Mouse (Mus musculus) kidney, embryonic 14.5 days (tissue): ENCODE results near the gene Mettl8. TPM values are rescaled to one million over a fixed set of nuclear protein-coding genes. Genes with fewer than 3 reads are reported as not detected.

ENCODE experiments used
- ATAC-seq: fragments of 200-750 bp; cut with Nextera tagmentation; 2 replicates; pipeline ENCODE4 v1.8.0; 2017; ENCODE audit warnings: moderate number of reproducible peaks, mild to moderate bottlenecking, moderate TSS enrichment, moderate library complexity; ENCODE audit not compliant: low FRiP score, low TSS enrichment
- H3K27ac ChIP-seq: fragments of 300-500 bp; sonication (generic); 2 replicates; pipeline ENCODE4 v1.5.1; 2014; ENCODE audit warnings: low read depth, mild to moderate bottlenecking, low read length, moderate library complexity, mixed read lengths
- H3K27me3 ChIP-seq: fragments of 300-500 bp; sonication (generic); 2 replicates; pipeline ENCODE4 v1.6.1; 2014; ENCODE audit warnings: mild to moderate bottlenecking, low read length; ENCODE audit not compliant: control insufficient read depth, insufficient read depth
- H3K36me3 ChIP-seq: fragments of 300-500 bp; sonication (generic); 2 replicates; pipeline ENCODE4 v1.6.1; 2014; ENCODE audit warnings: low read length, mixed read lengths; ENCODE audit not compliant: control insufficient read depth, insufficient read depth
- H3K4me1 ChIP-seq: fragments of 300-500 bp; sonication (generic); 2 replicates; pipeline ENCODE4 v1.6.1; 2014; ENCODE audit warnings: low read length, mixed read lengths; ENCODE audit not compliant: control insufficient read depth, insufficient read depth
- H3K4me2 ChIP-seq: fragments of 300-500 bp; sonication (generic); replicated peaks from 2 replicates; pipeline ENCODE4 v1.6.1; 2014; ENCODE audit warnings: low read depth, mild to moderate bottlenecking, low read length
- H3K4me3 ChIP-seq: fragments of 300-500 bp; sonication (generic); 2 replicates; pipeline ENCODE4 v1.5.1; 2014; ENCODE audit warnings: mild to moderate bottlenecking, low read length
- H3K9ac ChIP-seq: fragments of 300-500 bp; sonication (generic); 2 replicates; pipeline ENCODE4 v1.6.1; 2014; ENCODE audit warnings: low read depth, mild to moderate bottlenecking, low read length, moderate library complexity
- H3K9me3 ChIP-seq: fragments of 300-500 bp; sonication (generic); 2 replicates; pipeline ENCODE4 v1.6.1; 2016; ENCODE audit warnings: low read length; ENCODE audit not compliant: control insufficient read depth
- WGBS: fragments of 180-500 bp; shearing (Covaris S2); extraction: QIAGEN DNeasy Blood & Tissue Kit; methylation state at CpG from one replicate; pipeline ENCODE4 v1.1.7; 2014; 5-methylcytosine and 5-hydroxymethylcytosine counted together
- polyA plus RNA-seq: library from polyadenylated mRNA; unstranded; fragments of >200 nt; fragmentation: Nextera tagmentation; extraction: Ambion mirVana; gene quantifications from 2 replicates; pipeline ENCODE4 v1.2.1, GENCODE M21; 2014

Gene Mettl8
- polyA plus RNA-seq, 1 experiment from 2014 or later = 22.2 TPM

- WGBS = 76% methylated on average over 4 of the region's 4 CpGs
- Histone ChIP-seq H3K4me2 (no peak overlapping the region), H3K27ac (no peak overlapping the region), H3K9me3 (no peaks in the 10 kb centered on the region), H3K4me3 (no peak overlapping the region), H3K36me3 (no peaks in the 10 kb centered on the region), H3K27me3 (no peaks in the 10 kb centered on the region), H3K4me1 (no peaks in the 10 kb centered on the region), H3K9ac (no peak overlapping the region)
- no peak for ATAC-seq
Observed at GRCm38 (mm10) chr2:70932965-70933364, 122.4 kb downstream of the Mettl8 start.

- Histone ChIP-seq H3K27me3 (no peaks in the 10 kb centered on the region), H3K4me3 (no peak overlapping the region), H3K27ac (no peak overlapping the region), H3K9ac (no peak overlapping the region), H3K4me2 (no peak overlapping the region), H3K4me1 (no peaks in the 10 kb centered on the region), H3K36me3 (no peaks in the 10 kb centered on the region), H3K9me3 (no peaks in the 10 kb centered on the region)
- ATAC-seq = no peak
- WGBS = 81% methylated on average over 11 of the region's 11 CpGs
Observed at GRCm38 (mm10) chr2:70930631-70931288, 124.6 kb downstream of the Mettl8 start.

GRCm38 (mm10) chr2:70929714-70930113, 125.7 kb downstream of the Mettl8 start:
- H3K4me1 ChIP-seq = no peaks in the 10 kb centered on the region
- H3K27me3 ChIP-seq = no peaks in the 10 kb centered on the region
- no peak overlapping the region for H3K4me2 ChIP-seq
- H3K36me3 ChIP-seq = no peaks in the 10 kb centered on the region
- no peak for ATAC-seq
- no peaks in the 10 kb centered on the region for H3K9me3 ChIP-seq
- H3K4me3 ChIP-seq = no peak overlapping the region
- WGBS = 91% methylated on average over 11 of the region's 11 CpGs
- H3K9ac ChIP-seq = no peak overlapping the region
- no peak overlapping the region for H3K27ac ChIP-seq

- ATAC-seq = no peak
- 82% methylated on average over 1 of the region's 1 CpGs for WGBS
- no peaks in the 10 kb centered on the region for H3K36me3 ChIP-seq
Observed at GRCm38 (mm10) chr2:70924049-70924448, 131.3 kb downstream of the Mettl8 start.

GRCm38 (mm10) chr2:70922814-70923213, 132.6 kb downstream of the Mettl8 start:
- Histone ChIP-seq H3K4me2 (no peak overlapping the region), H3K27me3 (no peaks in the 10 kb centered on the region), H3K27ac (no peak overlapping the region), H3K36me3 (no peaks in the 10 kb centered on the region), H3K4me1 (no peaks in the 10 kb centered on the region), H3K9ac (no peak overlapping the region), H3K9me3 (no peaks in the 10 kb centered on the region), H3K4me3 (no peak overlapping the region)
- ATAC-seq = no peak
- 80% methylated on average over 6 of the region's 6 CpGs for WGBS

More at GRCm38 (mm10) chr2:70924049-70924448, 131.3 kb downstream of the Mettl8 start:
- Histone ChIP-seq H3K4me1 (no peaks in the 10 kb centered on the region), H3K4me2 (no peak overlapping the region), H3K9me3 (no peaks in the 10 kb centered on the region), H3K4me3 (no peak overlapping the region), H3K27ac (no peak overlapping the region), H3K9ac (no peak overlapping the region), H3K27me3 (no peaks in the 10 kb centered on the region)

- no peak overlapping the region for H3K4me3 ChIP-seq
- H3K27me3 ChIP-seq = no peaks in the 10 kb centered on the region
- H3K36me3 ChIP-seq = no peaks in the 10 kb centered on the region
- ATAC-seq = no peak
- H3K27ac ChIP-seq = no peak overlapping the region
- 59% methylated on average over 8 of the region's 8 CpGs for WGBS
- no peaks in the 10 kb centered on the region for H3K9me3 ChIP-seq
- no peak overlapping the region for H3K4me2 ChIP-seq
- H3K9ac ChIP-seq = no peak overlapping the region
- H3K4me1 ChIP-seq = no peaks in the 10 kb centered on the region
Observed at GRCm38 (mm10) chr2:70920937-70921596, 134.3 kb downstream of the Mettl8 start.

- no peak overlapping the region for H3K27ac ChIP-seq
- H3K9ac ChIP-seq = no peak overlapping the region; the same call in 1 of the 2 replicates
- no peak overlapping the region for H3K4me2 ChIP-seq
- no peaks in the 10 kb centered on the region for H3K36me3 ChIP-seq
- no peaks in the 10 kb centered on the region for H3K4me1 ChIP-seq
- 45% methylated on average over 2 of the region's 2 CpGs for WGBS
- H3K9me3 ChIP-seq = no peaks in the 10 kb centered on the region
- no peaks in the 10 kb centered on the region for H3K27me3 ChIP-seq
- no peak overlapping the region for H3K4me3 ChIP-seq
- ATAC-seq = no peak
Observed at GRCm38 (mm10) chr2:70919913-70920522, 135.4 kb downstream of the Mettl8 start.

GRCm38 (mm10) chr2:70918516-70918915, 136.9 kb downstream of the Mettl8 start:
- Histone ChIP-seq H3K27me3 (no peaks in the 10 kb centered on the region), H3K27ac (no peak overlapping the region), H3K9me3 (no peaks in the 10 kb centered on the region), H3K4me2 (no peak overlapping the region), H3K36me3 (no peaks in the 10 kb centered on the region), H3K4me3 (no peak overlapping the region), H3K4me1 (no peaks in the 10 kb centered on the region), H3K9ac (no peak overlapping the region)
- ATAC-seq = no peak
- 93% methylated on average over 2 of the region's 2 CpGs for WGBS
